Mouse (Mus musculus) urinary bladder, postnatal 36 days (tissue): ENCODE measurements around the gene Il15ra.

Experiments
- DNase-seq, 2 experiments: peaks; one replicate each; pipeline ENCODE4 v3.0.0; 2022; ENCODE audit warnings: low spot score in 2 of 2, mixed read lengths in 1 of 2

Il15ra gene

DNA sequence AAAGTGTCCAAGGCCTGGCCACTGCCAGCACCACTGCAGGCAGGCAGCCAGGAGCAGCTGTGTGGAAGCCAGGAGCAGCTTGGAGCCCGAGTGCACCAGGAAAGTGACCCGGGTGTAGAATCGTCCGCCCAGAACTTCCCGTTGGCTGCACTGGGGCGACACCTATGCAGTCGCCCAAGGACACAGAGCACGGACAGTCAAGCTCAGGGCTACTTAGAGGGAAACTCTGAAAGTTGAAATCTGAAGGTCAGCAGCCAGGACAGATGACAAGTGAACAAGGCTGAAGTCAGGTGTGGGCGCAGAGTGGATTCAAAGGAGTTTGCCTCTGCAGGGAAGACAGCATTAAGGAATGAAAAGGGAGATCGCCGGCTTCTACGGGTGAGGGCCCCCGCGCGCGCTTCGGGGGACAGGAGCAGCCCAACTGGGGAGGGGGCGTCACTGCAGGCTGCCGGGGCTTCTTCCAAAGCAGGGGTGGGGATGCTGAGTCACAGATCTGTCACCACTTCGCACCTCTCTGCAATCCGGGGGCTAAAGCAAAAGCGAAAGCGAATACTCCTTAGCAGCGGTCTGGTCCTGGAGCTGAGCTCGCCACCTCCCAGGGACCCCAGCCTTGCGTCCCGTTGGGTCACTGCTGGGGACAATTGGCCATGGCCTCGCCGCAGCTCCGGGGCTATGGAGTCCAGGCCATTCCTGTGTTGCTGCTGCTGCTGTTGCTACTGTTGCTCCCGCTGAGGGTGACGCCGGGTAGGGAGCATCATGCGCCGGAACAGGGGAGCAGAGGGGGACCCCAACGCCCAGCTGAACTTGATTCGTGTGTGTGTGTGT, at the start of gene Il15ra:
Gene Il15ra (plus strand): TSS at position 90 of the 825 bp plus-strand sequence.
- peak; percentile 45 to 83 for DNase-seq

DNA sequence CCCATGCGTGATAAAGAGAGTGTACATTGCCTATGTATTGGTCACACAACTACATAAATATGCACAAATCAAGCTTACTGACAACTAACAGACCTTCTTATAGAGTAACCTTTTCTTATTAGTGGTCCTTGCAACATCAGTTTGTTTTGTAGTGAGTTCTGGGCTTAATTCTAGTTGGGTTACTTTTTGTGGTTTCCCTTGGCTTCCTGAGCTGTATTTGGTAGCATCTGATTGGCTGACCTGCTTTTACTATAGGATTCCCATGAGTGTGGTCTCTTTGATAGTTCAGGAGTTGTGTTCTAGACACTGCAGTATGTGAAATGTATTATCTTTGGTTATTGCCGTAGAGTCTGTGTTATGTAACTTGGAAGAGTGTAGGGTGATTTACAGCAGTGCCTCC, 47.5 kb upstream of the Il15ra start:
- no peak for DNase-seq

DNA sequence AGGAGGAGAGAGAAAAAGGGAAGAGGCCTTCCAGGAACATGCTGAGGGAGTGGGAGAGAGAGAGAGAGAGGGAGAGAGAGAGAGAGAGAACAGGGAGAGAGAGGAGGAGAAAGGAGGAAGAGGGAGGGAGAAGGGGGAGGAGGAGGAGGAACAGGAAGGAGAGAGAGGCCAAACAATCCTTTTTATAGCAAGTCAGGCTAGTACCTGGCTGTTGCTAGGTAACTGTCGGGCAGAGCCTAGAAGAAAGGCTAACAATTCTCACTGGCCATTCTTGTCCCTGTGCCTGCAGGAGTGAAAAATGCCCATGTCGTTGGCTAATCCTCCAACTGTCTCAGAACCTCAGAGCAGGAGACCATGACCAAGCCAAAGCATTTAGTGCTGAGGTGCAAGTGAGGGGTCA, 45.8 kb upstream of the Il15ra start:
- no peak for DNase-seq

DNA sequence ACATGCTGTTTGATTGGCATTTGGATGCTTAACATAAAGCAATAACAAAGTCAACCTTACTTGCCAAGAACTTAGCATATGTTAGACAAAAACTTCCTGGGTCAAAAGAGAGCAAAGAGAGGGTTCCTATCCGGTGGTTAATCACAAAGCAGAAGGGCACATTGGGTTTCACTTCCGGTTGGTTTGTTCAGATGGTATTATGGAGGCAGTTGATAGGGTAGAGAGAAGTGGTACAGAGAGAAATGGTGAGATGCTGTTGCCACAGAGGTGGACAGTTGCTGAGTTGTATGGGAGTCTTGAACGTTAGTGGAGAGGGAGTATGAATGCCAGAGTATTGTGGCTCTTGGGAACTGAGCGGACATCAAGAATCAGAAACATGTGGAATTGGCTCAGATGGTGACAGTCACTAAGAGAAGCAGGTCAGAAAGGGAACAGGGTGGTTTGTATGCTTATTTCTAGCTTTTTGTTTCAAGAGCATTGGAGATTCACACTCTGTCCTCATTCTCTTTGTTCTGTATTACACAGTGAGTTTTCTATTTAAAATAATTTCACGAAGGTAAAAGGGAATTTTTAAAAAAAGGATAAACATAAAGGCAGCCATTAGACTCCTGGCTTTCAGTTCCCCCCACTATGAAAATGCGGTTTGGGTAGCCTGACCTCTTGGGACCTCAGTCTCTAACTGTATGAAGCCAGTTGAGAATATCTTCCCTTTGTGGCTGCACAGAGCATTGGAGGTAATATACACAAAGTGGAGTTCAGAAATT, 42.8 kb upstream of the Il15ra start:
- DNase-seq: no peak

- DNase-seq: no peak
Observed at GRCm38 (mm10) chr2:11662907-11663230, 42.2 kb upstream of the Il15ra start.

DNA sequence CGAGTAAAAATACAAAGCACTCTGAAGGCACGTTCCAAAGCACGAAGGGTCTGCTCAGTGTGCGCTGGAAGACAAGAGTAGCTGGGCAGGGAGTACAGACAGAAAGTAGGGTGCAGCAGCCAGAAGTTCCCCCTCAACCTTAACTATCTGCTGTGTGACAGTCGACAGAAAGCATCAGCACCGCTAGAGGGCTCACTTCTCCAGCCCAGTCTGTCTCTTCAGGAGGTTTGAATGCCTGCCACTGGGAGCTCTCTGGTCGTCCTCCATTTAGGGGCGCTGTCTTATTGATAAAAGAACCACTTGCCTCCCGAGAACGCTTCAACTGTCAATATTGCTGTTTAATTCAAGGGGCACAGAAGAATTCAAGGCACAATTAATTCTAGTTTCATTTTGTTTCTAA, 41.1 kb upstream of the Il15ra start:
- DNase-seq: peak; percentile 64 to 78

GRCm38 (mm10) chr2:11664367-11664766, 40.7 kb upstream of the Il15ra start:
- DNase-seq: no peak

DNA sequence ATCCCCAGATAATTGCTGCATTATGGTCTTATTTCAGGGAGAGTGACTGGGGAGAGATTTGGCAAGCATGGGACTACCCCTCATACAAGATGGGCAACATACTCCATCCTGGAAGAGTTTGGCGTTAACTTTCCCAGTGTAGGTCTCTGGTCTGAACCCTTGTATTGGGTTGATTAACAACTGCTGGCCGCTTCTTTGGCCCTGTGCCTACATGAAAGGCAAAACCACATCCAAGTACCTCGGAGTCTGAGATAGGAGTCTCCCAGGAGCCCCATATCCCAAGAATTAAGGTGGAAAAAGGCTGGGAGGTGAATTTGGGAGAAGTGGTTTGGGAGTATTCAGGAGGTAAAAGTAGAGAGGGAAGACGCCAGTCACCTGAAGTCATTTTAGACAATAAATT, 40.3 kb upstream of the Il15ra start:
- no peak for DNase-seq

DNA sequence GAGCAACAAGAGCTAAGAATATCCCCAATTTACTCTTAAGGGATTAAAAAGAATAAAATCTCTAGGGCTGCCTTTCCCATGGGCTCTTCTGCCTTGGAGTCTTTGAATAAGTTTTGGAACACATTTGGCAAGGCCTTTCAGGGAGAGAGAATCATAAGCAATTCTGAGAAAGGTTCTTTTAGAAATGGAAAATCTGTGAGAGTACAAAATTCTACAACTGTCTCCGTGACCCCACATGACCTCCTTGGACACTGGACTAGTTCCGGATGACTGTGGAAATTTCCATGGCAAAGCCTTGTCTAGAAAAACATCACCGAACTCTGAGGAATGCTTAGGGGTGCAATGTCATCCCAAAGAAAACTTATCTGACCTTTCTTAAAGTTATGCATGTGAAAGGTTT, 39.8 kb upstream of the Il15ra start:
- DNase-seq: no peak

GRCm38 (mm10) chr2:11672144-11672543, 32.9 kb upstream of the Il15ra start:
- DNase-seq: no peak

- no peak for DNase-seq
Observed at GRCm38 (mm10) chr2:11679626-11680025, 25.5 kb upstream of the Il15ra start.

GRCm38 (mm10) chr2:11682712-11683111, 22.4 kb upstream of the Il15ra start:
- DNase-seq: no peak

DNA sequence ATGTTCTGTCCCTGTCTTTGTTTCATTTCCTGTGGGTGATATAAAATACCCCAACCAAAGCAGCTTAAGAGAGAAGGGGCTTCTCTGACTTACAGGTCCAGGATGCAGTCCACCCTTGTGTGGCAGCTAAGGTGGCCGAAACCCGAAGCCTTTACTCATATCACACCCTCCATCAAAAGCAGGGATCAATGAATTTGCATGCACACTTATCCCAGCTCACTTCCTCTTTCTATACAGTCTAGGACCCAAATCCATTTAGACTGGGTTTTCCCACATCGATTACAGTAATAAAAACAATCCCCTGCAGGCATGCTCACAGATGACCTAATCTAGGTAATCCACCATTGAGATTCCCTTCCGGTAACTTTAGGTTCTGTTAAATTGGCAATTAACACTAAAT, 18.6 kb upstream of the Il15ra start:
- no peak for DNase-seq

- DNase-seq: no peak
Observed at GRCm38 (mm10) chr2:11687436-11687835, 17.7 kb upstream of the Il15ra start.

GRCm38 (mm10) chr2:11690201-11690890, 14.7 kb upstream of the Il15ra start:
- DNase-seq: no peak

GRCm38 (mm10) chr2:11693352-11693751, 11.7 kb upstream of the Il15ra start:
- peak in 1 of 2 experiments; percentile 28 for DNase-seq

DNA sequence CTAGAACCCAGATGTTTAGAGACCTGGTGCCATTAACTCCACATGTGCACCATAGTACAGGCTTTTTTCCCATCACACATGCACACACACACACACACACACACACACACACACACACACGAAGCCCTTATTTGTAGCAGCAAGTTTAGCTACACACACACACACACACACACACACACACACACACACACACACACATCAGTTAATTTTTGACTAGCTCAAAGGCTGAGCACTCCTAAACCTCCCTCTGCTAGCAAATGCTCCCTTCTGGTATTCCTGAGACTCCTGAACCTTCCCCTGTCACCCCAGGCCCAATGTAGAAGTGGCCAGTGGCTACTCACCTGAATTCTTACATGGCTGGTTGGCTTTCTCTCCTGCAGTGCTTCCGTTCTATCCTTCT, 11.0 kb upstream of the Il15ra start:
- DNase-seq: no peak

GRCm38 (mm10) chr2:11695867-11696266, 9.2 kb upstream of the Il15ra start:
- no peak for DNase-seq

GRCm38 (mm10) chr2:11698994-11699393, 6.1 kb upstream of the Il15ra start:
- DNase-seq: no peak

GRCm38 (mm10) chr2:11699905-11700304, 5.2 kb upstream of the Il15ra start:
- DNase-seq: no peak

DNA sequence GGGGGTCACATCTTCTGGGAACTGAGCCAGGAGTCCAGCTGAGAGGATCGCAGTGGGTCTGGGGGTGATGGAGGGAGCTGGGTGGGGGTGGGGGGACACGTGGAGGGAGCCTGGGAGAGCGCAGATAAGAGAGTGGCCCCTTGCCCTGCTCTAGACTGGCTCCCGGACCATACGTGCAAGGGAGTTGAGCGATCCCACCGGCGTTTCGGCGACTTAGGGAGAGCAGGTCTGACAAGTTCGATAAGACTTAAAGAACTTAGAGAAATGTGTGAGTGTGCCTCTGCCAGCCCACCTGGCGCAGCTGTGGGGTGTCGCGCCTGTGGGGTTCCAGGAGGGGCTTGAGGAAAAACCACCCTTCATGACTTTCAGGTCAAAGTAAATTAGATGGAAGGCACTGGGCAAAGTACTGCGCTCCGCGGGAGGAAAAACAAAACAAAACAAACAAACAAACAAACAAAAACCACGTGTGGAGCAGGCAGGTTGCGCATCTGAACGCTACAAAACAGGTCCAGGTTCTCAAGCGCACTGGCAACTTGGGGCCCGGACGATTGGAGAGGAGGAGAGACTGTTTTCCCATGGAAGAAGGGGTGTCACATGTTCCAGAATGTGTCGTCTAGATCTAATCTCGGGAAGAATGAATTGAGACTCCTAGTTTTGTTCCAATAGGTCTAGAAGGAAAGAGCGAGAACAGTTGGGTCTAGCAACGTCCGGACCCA, 1.1 kb downstream of the Il15ra start:
- no peak for DNase-seq

- no peak for DNase-seq
Observed at GRCm38 (mm10) chr2:11706746-11707065, 1.6 kb downstream of the Il15ra start.
